Mouse (Mus musculus) liver, postnatal 0 days (tissue): Measurements from ENCODE around the gene Itgam. TPM values are rescaled to one million over a fixed set of nuclear protein-coding genes. Genes with fewer than 3 reads are reported as not detected.

Experiments used
- ATAC-seq: fragments of 200-750 bp; cut with Nextera tagmentation; 2 replicates; pipeline ENCODE4 v1.8.0; 2017; ENCODE audit warnings: mild to moderate bottlenecking, moderate library complexity
- DNase-seq: peaks from one replicate; pipeline ENCODE4 v3.0.0-alpha.2; 2016
- H3K27ac ChIP-seq: fragments of 300-500 bp; sonication (generic); 2 replicates; pipeline ENCODE4 v1.5.1; 2014; ENCODE audit warnings: antibody characterized with exemption, moderate library complexity, mild to moderate bottlenecking, low read depth
- H3K27me3 ChIP-seq: fragments of 300-500 bp; sonication (generic); 2 replicates; pipeline ENCODE4 v1.6.1; 2014; ENCODE audit warnings: low read length, control low read depth, mixed read lengths; ENCODE audit not compliant: insufficient read depth
- H3K36me3 ChIP-seq: fragments of 300-500 bp; sonication (generic); replicated peaks from 2 replicates; pipeline ENCODE4 v1.6.1; 2014; ENCODE audit warnings: mild to moderate bottlenecking, control low read depth, low read length, moderate library complexity, mixed read lengths; ENCODE audit not compliant: insufficient read depth
- H3K4me1 ChIP-seq: fragments of 300-500 bp; sonication (generic); 2 replicates; pipeline ENCODE4 v1.6.1; 2014; ENCODE audit warnings: antibody characterized with exemption, mild to moderate bottlenecking, control low read depth; ENCODE audit not compliant: insufficient read depth
- H3K4me2 ChIP-seq: fragments of 300-500 bp; sonication (generic); 2 replicates; pipeline ENCODE4 v1.6.1; 2014; ENCODE audit warnings: low read depth, mild to moderate bottlenecking, low read length, moderate library complexity, mixed read lengths
- H3K4me3 ChIP-seq: fragments of 300-500 bp; sonication (generic); 2 replicates; pipeline ENCODE4 v1.5.1; 2014; ENCODE audit warnings: low read depth, low read length
- H3K9ac ChIP-seq: fragments of 300-500 bp; sonication (generic); replicated peaks from 2 replicates; pipeline ENCODE4 v1.6.1; 2014; ENCODE audit warnings: mild to moderate bottlenecking, moderate library complexity
- H3K9me3 ChIP-seq: fragments of 300-500 bp; sonication (generic); 2 replicates; pipeline ENCODE4 v1.6.1; 2016; ENCODE audit warnings: mild to moderate bottlenecking, control low read depth, low read length, mixed read lengths
- CTCF ChIP-seq: sonication (generic); IDR thresholded peaks from 2 replicates; pipeline ENCODE4 v1.5.1; 2016; ENCODE audit warnings: antibody characterized with exemption, low read depth
- EP300 ChIP-seq: IDR thresholded peaks from 2 replicates; pipeline ENCODE4 v1.6.1; 2016; ENCODE audit warnings: antibody characterized with exemption, low read depth, mild to moderate bottlenecking
- WGBS: fragments of 180-500 bp; shearing (Covaris S2); extraction: QIAGEN DNeasy Blood & Tissue Kit; methylation state at CpG from one replicate; pipeline ENCODE4 v1.1.7; 2014; ENCODE audit not compliant: insufficient replicate concordance; 5-methylcytosine and 5-hydroxymethylcytosine counted together
- polyA plus RNA-seq: library from polyadenylated mRNA; unstranded; fragments of >200 nt; fragmentation: Nextera tagmentation; extraction: Ambion mirVana; gene quantifications from 2 replicates; pipeline ENCODE4 v1.2.1, GENCODE M21; 2015

The Itgam gene
- polyA plus RNA-seq, 1 experiment from 2014 or later: 6.1 TPM

GRCm38 (mm10) chr7:128022974-128023373, 39.5 kb upstream of the Itgam start:
- H3K27me3 ChIP-seq: no peaks in the 10 kb centered on the region
- H3K9me3 ChIP-seq: no peaks in the 10 kb centered on the region
- 0 out of 2 replicates have a peak, but pooled peaks cover 2% of the 10 kb centered on the region for H3K4me1 ChIP-seq
- TF ChIP-seq CTCF: peak; percentile 63
- no peak for TF ChIP-seq EP300
- ATAC-seq: no peak
- 62% methylated on average over 8 of the region's 8 CpGs for WGBS
- no peak for DNase-seq
- H3K36me3 ChIP-seq: no peaks in the 10 kb centered on the region
- H3K4me2 ChIP-seq: no peak overlapping the region
- no peak overlapping the region for H3K27ac ChIP-seq
- no peak overlapping the region for H3K4me3 ChIP-seq
- H3K9ac ChIP-seq: no peak overlapping the region

- no peak for DNase-seq
- WGBS: 80% methylated on average over 4 of the region's 4 CpGs
- ATAC-seq: no peak
- Histone ChIP-seq H3K27me3 (no peaks in the 10 kb centered on the region), H3K4me1 (0 out of 2 replicates have a peak, but pooled peaks cover 2% of the 10 kb centered on the region), H3K36me3 (no peaks in the 10 kb centered on the region), H3K9me3 (no peaks in the 10 kb centered on the region), H3K4me2 (no peak overlapping the region), H3K27ac (no peak overlapping the region), H3K4me3 (no peak overlapping the region), H3K9ac (no peak overlapping the region)
- no peak for TF ChIP-seq EP300
- no peak for TF ChIP-seq CTCF
Observed at GRCm38 (mm10) chr7:128023565-128023964, 38.9 kb upstream of the Itgam start.

- Histone ChIP-seq H3K27me3 (no peaks in the 10 kb centered on the region), H3K27ac (no peak overlapping the region), H3K9me3 (no peaks in the 10 kb centered on the region), H3K4me1 (no peaks in the 10 kb centered on the region), H3K4me3 (no peak overlapping the region), H3K9ac (no peak overlapping the region), H3K4me2 (no peak overlapping the region), H3K36me3 (no peaks in the 10 kb centered on the region)
- TF ChIP-seq CTCF (no peak), EP300 (no peak)
- 66% methylated on average over 9 of the region's 9 CpGs for WGBS
- no peak for ATAC-seq
- DNase-seq: no peak
Observed at GRCm38 (mm10) chr7:128024364-128024763, 38.1 kb upstream of the Itgam start.

GRCm38 (mm10) chr7:128024932-128025331, 37.5 kb upstream of the Itgam start:
- 76% methylated on average over 4 of the region's 4 CpGs for WGBS
- Histone ChIP-seq H3K9me3 (no peaks in the 10 kb centered on the region), H3K27ac (no peak overlapping the region), H3K27me3 (no peaks in the 10 kb centered on the region), H3K9ac (no peak overlapping the region), H3K36me3 (no peaks in the 10 kb centered on the region), H3K4me1 (no peaks in the 10 kb centered on the region), H3K4me2 (no peak overlapping the region), H3K4me3 (no peak overlapping the region)
- no peak for ATAC-seq
- TF ChIP-seq CTCF (no peak), EP300 (no peak)
- no peak for DNase-seq

- Histone ChIP-seq H3K4me1 (no peaks in the 10 kb centered on the region), H3K4me2 (no peak overlapping the region), H3K27ac (no peak overlapping the region), H3K4me3 (no peak overlapping the region), H3K27me3 (no peaks in the 10 kb centered on the region), H3K36me3 (no peaks in the 10 kb centered on the region), H3K9me3 (no peaks in the 10 kb centered on the region), H3K9ac (no peak overlapping the region)
- TF ChIP-seq CTCF (no peak), EP300 (no peak)
- DNase-seq (no peak), ATAC-seq (no peak)
- 58% methylated on average over 4 of the region's 4 CpGs for WGBS
Observed at GRCm38 (mm10) chr7:128025381-128025780, 37.1 kb upstream of the Itgam start.

- Histone ChIP-seq H3K4me3 (no peak overlapping the region), H3K36me3 (no peaks in the 10 kb centered on the region), H3K9me3 (no peaks in the 10 kb centered on the region), H3K27ac (peak overlapping the region; percentile 36; the same call in 1 of the 2 replicates), H3K4me2 (no peak overlapping the region), H3K4me1 (no peaks in the 10 kb centered on the region; the same call in 1 of the 2 replicates), H3K27me3 (no peaks in the 10 kb centered on the region), H3K9ac (no peak overlapping the region)
- no peak for DNase-seq
- TF ChIP-seq EP300: no peak
- peak; percentile 97 for ATAC-seq
- WGBS: 55% methylated on average over 9 of the region's 9 CpGs
Observed at GRCm38 (mm10) chr7:128031403-128031976, 30.9 kb upstream of the Itgam start.
